Mouse (Mus musculus): ENCODE results near the gene Amy2a5.
"Not testable (repeated sequence)": the region's sequence is repeated elsewhere in the genome, so short reads cannot be mapped to it uniquely, and the experiment has no call there.

Gene Amy2a5

DNA sequence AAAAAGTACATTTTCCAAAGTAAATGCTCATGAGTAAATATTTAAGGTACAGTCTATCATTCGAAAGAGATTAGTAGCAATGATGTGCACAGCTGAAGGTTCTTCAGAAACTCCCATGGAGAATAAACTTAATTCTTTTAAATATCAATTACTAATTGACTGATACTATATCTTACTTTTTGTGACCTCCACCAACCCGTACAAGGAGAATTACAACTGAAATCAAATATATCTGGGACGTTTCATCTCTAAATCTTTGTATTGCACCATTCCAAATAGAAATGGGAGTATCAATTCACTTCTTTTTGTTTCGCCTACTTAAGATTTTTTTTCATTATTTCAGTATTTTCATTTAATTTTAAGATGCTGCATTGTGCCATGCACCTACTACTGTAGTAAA is at the start of gene Amy2a5:
TSS of gene Amy2a5 (minus strand) at position 101 of the 400 bp plus-strand sequence.
- DNase-seq (ENCODE audit: low read depth, low spot score), result not testable (repeated sequence)

DNA sequence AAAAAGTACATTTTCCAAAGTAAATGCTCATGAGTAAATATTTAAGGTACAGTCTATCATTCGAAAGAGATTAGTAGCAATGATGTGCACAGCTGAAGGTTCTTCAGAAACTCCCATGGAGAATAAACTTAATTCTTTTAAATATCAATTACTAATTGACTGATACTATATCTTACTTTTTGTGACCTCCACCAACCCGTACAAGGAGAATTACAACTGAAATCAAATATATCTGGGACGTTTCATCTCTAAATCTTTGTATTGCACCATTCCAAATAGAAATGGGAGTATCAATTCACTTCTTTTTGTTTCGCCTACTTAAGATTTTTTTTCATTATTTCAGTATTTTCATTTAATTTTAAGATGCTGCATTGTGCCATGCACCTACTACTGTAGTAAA is 32.7 kb upstream of the Amy2a5 start, which contains the start of gene Amy2a4:
TSS of gene Amy2a4 (minus strand) at position 101 of the 400 bp plus-strand sequence.
- DNase-seq (ENCODE audit: low read depth, low spot score), result not testable (repeated sequence)

DNA sequence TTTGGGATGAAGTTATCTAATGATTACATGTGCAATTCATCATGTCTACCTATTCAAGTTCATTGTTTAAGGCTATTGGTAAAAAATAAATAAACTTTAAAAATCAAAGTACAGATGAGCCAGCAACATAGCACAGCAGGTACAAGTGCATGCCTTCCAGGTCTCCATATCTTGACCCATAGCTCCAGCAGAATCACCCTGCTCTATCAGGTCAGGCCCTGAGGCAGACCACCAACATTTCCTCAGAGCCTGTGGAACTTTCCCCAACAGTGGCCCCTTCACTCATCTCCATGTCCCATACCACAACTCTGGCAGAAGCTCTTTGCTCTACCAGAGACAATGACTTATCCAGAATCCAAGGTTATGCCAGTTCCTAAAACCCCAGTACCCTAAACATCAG is 21.6 kb upstream of the Amy2a5 start:
- not testable (repeated sequence) for DNase-seq (ENCODE audit: low read depth, low spot score)

GRCm38 (mm10) chr3:113279586-113279985 is 20.9 kb upstream of the Amy2a5 start:
- DNase-seq (ENCODE audit: low read depth, low spot score), result not testable (repeated sequence)

DNA sequence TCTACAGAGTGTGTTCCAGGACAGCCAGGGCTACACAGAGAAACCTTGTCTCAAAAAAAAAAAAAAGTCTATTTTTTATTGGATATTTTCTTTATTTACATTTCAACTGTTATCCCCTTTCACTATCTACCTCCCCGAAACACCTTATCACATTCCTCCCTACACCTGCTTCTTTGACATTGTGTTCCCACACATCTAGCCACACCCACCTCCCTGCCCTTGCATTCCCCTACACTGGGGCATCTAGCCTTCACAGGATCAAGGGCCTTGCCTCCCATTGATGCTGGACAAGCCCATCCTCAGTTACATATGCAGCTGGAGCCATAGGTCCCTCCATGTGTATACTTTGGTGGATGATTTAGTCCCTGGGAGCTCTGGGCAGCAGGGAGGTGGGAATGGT is 31.5 kb downstream of the Amy2a5 start:
- no peak for DNase-seq (ENCODE audit: low read depth, low spot score)

Measured in brain, adult 2 months (tissue).